Mouse (Mus musculus) layer of hippocampus, adult 18-20 months (tissue): Measurements from ENCODE around the gene Tarbp1. TPM values are rescaled to one million over a fixed set of nuclear protein-coding genes. Genes with fewer than 3 reads are reported as not detected.
"Not testable (repeated sequence)": the region's sequence is repeated elsewhere in the genome, so short reads cannot be mapped to it uniquely, and the experiment has no call there.

Experiments used
- DNase-seq, 2 experiments: peaks; one replicate each; pipeline ENCODE4 v3.0.0; 2022; ENCODE audit warnings: low spot score in 2 of 2
- total RNA-seq, 2 experiments: library from RNA; stranded (reverse); gene quantifications; 2 replicates each; pipeline ENCODE4 v1.2.3; 2021

Gene Tarbp1
- total RNA-seq, 2 experiments from 2014 or later: 3.9 to 4.2 TPM

- DNase-seq: no peak
Measured at GRCm38 (mm10) chr8:126494160-126495110, 19.6 kb upstream of the Tarbp1 start.

- DNase-seq: peak; percentile 57 to 88
Measured at GRCm38 (mm10) chr8:126482938-126483337, 8.1 kb upstream of the Tarbp1 start.

GRCm38 (mm10) chr8:126482348-126482720 is 7.5 kb upstream of the Tarbp1 start:
- DNase-seq: no peak

GRCm38 (mm10) chr8:126481494-126482347 is 6.9 kb upstream of the Tarbp1 start:
- DNase-seq: peak in 1 of 2 experiments; percentile 76

- no peak for DNase-seq
Measured at GRCm38 (mm10) chr8:126480366-126480765, 5.5 kb upstream of the Tarbp1 start.

- no peak for DNase-seq
Measured at GRCm38 (mm10) chr8:126478714-126479113, 3.8 kb upstream of the Tarbp1 start.

GRCm38 (mm10) chr8:126476151-126476855 is 1.4 kb upstream of the Tarbp1 start:
- DNase-seq: not testable (repeated sequence)

GRCm38 (mm10) chr8:126475738-126476137 is 873 bp upstream of the Tarbp1 start:
- DNase-seq: not testable (repeated sequence)

- DNase-seq: no peak
Measured at GRCm38 (mm10) chr8:126473802-126474298, 1.0 kb downstream of the Tarbp1 start.

GRCm38 (mm10) chr8:126464071-126464470 is 10.8 kb downstream of the Tarbp1 start:
- DNase-seq: no peak

- no peak for DNase-seq
Measured at GRCm38 (mm10) chr8:126461735-126462134, 13.1 kb downstream of the Tarbp1 start.

- no peak for DNase-seq
Measured at GRCm38 (mm10) chr8:126460274-126460673, 14.6 kb downstream of the Tarbp1 start.

GRCm38 (mm10) chr8:126455383-126455782 is 19.5 kb downstream of the Tarbp1 start:
- no peak for DNase-seq

- DNase-seq: no peak
Measured at GRCm38 (mm10) chr8:126451158-126451557, 23.7 kb downstream of the Tarbp1 start.

- DNase-seq: no peak
Measured at GRCm38 (mm10) chr8:126438937-126439336, 35.9 kb downstream of the Tarbp1 start.

- DNase-seq: peak; percentile 38 to 50
Measured at GRCm38 (mm10) chr8:126433827-126434226, 41.0 kb downstream of the Tarbp1 start.

- DNase-seq: no peak
Measured at GRCm38 (mm10) chr8:126429635-126430034, 45.2 kb downstream of the Tarbp1 start.

- no peak for DNase-seq
Measured at GRCm38 (mm10) chr8:126424946-126425345, 49.9 kb downstream of the Tarbp1 start.

GRCm38 (mm10) chr8:126424163-126424562 is 50.7 kb downstream of the Tarbp1 start:
- DNase-seq: no peak

GRCm38 (mm10) chr8:126422920-126423300 is 52.0 kb downstream of the Tarbp1 start:
- DNase-seq: no peak
